Mouse (Mus musculus) macrophage (primary cell): ENCODE measurements around the gene Phldb1. TPM values are rescaled to one million over a fixed set of nuclear protein-coding genes. Genes with fewer than 3 reads are reported as not detected.

Experiments used
- H3K27ac ChIP-seq: fragments of 350-480 bp; formaldehyde crosslinking; 2 replicates; pipeline ENCODE4 v1.9.0; 2021
- H3K36me3 ChIP-seq: fragments of 350-480 bp; formaldehyde crosslinking; 2 replicates; pipeline ENCODE4 v1.9.0; 2021; ENCODE audit errors: inconsistent target
- H3K4me3 ChIP-seq: fragments of 350-480 bp; formaldehyde crosslinking; 2 replicates; pipeline ENCODE4 v1.9.0; 2021; ENCODE audit errors: inconsistent target
- H3K79me2 ChIP-seq: fragments of 350-480 bp; formaldehyde crosslinking; 2 replicates; pipeline ENCODE4 v1.9.0; 2021; ENCODE audit errors: inconsistent target
- WGBS: methylation state at CpG from one replicate; pipeline ENCODE4 v1.1.7; 2026; ENCODE audit warnings: inconsistent platforms; ENCODE audit not compliant: missing documents; 5-methylcytosine and 5-hydroxymethylcytosine counted together
- polyA plus RNA-seq: library from polyadenylated mRNA; stranded (reverse); fragments of 250-400 nt; gene quantifications from 3 replicates; pipeline ENCODE4 v1.2.4, GENCODE M21; 2018; ENCODE audit warnings: inconsistent platforms

Phldb1 gene
- polyA plus RNA-seq, 1 experiment from 2014 or later: 2.4 TPM

DNA sequence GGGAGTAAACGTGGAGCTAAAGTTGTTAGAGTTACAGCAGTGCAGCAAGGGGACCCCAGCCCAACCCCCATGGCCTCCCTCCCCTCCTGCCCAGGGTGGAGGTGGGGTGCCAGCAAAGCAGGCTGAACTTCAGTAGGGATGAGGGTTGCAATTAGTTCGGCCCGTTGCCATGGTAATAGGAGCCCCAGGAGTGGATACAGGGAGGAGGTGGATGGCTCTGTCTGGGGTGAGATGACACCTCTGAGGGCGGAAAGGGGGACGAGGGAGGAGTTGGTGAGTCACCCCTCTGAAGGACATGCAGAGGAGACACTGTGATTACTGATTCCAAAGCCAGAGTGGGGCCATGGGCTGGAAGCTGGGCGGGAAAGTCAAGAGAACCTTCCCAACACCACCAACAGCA, 26.1 kb downstream of the Phldb1 start:
- no peak overlapping the region for H3K4me3 ChIP-seq
- 70% methylated on average over 6 of the region's 6 CpGs for WGBS

GRCm38 (mm10) chr9:44708429-44708765, 26.6 kb downstream of the Phldb1 start:
- no peak overlapping the region for H3K4me3 ChIP-seq
- no peaks in the 10 kb centered on the region for H3K36me3 ChIP-seq
- no peak overlapping the region for H3K27ac ChIP-seq
- WGBS: 3% methylated on average over 13 of the region's 24 CpGs
- no peaks in the 10 kb centered on the region for H3K79me2 ChIP-seq

More for the DNA sequence above, 26.1 kb downstream of the Phldb1 start:
- Histone ChIP-seq H3K36me3 (no peaks in the 10 kb centered on the region), H3K27ac (no peak overlapping the region), H3K79me2 (no peaks in the 10 kb centered on the region)

DNA sequence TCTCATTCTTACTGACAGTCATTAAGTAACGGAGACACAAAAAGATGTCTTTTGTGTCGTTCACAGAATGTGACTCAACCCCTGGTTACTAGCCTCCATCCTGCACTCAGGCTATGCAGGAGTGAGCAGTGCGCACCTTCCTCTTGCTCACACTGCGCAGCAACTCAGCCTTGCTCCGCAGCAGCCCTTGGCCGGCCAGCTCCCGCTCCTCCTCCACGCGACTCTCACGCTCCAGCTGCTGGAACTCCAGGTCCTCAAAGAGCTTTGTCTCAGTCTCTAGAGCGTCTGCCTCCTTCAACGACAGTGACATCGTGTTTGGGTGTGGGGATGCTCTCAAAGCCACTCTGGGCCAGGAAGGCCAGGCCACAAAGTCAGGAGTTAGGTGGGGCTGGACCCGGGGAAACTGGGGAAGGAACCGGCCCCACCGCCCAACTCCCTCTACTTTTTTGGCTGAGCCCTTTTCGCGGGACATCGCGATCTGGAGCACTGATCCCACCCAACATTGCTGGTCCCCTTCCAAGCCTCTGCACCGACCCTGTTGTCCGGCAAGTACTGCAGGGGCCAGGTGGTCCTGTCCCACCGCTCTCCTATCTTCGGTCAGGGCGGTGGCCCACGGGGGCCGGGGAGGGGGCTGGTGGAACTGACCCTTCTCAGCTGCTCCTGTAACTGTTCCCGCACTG, 27.1 kb downstream of the Phldb1 start:
- Histone ChIP-seq H3K27ac (no peak overlapping the region), H3K4me3 (no peak overlapping the region), H3K79me2 (no peaks in the 10 kb centered on the region), H3K36me3 (no peaks in the 10 kb centered on the region)
- 32% methylated on average over 22 of the region's 28 CpGs for WGBS

GRCm38 (mm10) chr9:44699730-44700129, 35.3 kb downstream of the Phldb1 start:
- WGBS: 89% methylated on average over 5 of the region's 5 CpGs
- H3K79me2 ChIP-seq: no peaks in the 10 kb centered on the region
- H3K36me3 ChIP-seq: no peaks in the 10 kb centered on the region
- H3K4me3 ChIP-seq: no peak overlapping the region
- H3K27ac ChIP-seq: no peak overlapping the region

DNA sequence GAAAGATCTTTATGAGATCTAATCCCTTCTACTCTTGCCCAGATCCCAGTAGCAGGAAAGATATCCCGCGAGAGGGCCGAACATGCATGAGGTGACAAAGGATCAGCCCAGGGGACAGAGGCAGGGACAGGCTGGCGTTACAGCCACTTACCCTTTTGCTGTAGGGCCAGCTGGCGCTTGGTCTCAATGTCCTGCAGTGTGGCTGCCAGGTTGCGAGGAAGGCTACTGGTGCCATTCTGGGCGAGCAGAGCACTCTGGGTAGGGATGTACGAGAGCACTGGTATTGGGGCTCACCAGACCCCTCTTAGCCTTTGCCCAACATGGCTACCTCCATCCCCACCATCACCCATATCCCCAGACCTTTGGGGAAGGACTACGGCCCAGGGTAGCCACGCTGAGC, 35.8 kb downstream of the Phldb1 start:
- Histone ChIP-seq H3K4me3 (no peak overlapping the region), H3K36me3 (no peaks in the 10 kb centered on the region), H3K79me2 (no peaks in the 10 kb centered on the region), H3K27ac (no peak overlapping the region)
- WGBS: 93% methylated on average over 10 of the region's 10 CpGs

DNA sequence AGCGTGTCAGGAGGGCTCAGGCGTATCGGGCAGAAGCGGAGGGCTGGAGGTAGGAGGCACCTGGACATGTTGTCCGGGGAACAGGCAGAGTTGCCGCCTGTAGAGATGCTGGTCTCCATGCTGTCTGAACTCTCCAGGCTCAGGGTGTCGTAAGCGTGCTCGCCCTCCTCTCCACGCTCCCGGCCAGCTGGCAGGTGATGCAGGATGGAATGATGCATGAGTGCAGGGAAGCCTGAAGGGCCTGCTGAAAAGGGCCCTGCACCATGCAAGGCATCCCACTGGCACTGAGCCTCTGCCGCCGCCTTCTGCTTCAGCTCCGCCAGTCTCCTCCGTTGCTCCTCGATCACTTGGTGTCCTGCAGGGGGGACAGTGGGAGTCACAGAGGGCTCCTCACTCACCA, 37.1 kb downstream of the Phldb1 start:
- 93% methylated on average over 16 of the region's 16 CpGs for WGBS
- Histone ChIP-seq H3K27ac (no peak overlapping the region), H3K36me3 (no peaks in the 10 kb centered on the region)

DNA sequence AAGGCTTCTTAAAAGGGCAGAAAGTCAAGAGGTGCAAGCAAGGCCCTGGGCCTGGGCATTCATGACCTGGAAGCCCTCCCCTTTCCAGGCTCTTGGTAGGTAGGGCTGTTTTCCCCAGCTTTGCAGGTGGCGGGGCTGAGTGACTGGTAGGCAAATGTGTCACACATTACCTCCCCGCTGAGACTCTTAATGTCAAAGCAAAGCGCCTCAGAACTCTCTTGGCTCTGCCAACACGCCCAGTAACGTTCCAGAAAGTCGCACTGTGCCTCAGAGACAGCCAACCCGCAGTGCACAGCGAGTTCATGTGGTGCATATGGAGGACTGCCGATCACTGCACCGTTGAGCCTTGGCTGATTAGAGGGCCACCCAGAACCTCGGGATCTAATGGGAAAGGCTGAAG, 41.9 kb downstream of the Phldb1 start:
- WGBS: 94% methylated on average over 9 of the region's 11 CpGs
- Histone ChIP-seq H3K36me3 (no peaks in the 10 kb centered on the region), H3K4me3 (no peak overlapping the region), H3K79me2 (no peaks in the 10 kb centered on the region), H3K27ac (no peak overlapping the region)

More for the DNA sequence above, 37.1 kb downstream of the Phldb1 start:
- Histone ChIP-seq H3K79me2 (no peaks in the 10 kb centered on the region), H3K4me3 (no peak overlapping the region)

DNA sequence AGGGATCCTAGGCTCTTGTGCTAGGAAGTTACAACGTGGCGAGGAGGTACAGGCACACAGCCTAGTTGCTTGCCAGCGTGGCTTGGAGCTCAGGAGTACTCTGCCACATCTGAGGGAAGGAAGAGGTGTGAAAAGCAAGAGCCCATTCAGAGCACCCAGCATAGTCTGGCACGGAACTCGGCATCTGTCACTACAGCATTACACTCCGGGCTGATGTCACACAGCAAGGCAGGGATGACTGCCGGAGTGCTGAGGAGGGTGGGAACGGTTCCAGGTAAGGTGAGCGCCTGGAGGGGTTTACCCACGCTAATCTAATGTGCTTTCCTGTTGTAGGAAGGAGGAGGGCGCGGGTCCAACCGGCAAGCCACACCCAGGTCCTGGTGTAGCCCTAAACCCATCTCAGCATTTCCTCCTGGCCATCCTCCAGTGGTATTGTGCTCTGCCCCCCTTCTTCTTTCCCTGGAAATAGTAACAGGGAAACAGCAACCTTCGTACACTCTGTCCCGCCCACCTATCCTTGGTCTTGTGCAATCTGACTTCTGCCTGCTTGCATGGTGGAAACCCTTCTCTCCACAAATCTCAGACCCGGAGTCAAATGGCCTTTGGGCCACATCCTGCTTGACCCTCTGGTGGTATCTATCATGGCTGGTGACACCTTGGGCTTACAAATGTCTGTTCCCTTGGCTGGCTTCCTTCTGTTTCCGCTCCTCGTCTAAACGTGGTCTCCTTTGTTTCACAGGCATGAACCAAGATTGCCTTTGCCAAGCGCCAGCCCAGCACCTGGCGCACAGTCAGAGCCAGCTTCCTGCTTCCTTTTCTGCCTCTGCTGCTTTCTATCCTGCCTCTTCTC, 43.1 kb downstream of the Phldb1 start:
- no peaks in the 10 kb centered on the region for H3K79me2 ChIP-seq
- no peak overlapping the region for H3K4me3 ChIP-seq
- no peak overlapping the region for H3K27ac ChIP-seq
- 46% methylated on average over 21 of the region's 21 CpGs for WGBS
- no peaks in the 10 kb centered on the region for H3K36me3 ChIP-seq

DNA sequence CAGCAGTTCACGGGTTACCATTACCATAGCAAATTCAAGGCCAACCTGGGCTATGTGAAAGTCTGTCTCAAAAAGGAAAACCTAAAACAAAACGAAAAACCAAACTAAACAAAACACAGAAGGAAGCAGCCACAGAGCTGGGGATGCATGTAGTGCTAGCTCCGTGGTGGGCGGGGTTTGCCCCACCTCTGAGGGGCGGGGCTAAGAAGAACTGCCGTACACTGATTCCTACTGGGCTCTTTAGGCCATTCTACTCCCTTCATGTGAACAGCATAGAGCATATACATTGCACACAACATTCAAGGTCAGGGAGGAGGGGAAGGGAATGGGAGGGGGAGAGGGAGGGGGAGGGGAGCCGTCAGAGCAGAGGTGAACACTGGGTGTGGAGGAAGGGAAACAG, 44.4 kb downstream of the Phldb1 start:
- H3K79me2 ChIP-seq: no peaks in the 10 kb centered on the region
- H3K36me3 ChIP-seq: no peaks in the 10 kb centered on the region
- no peak overlapping the region for H3K4me3 ChIP-seq
- H3K27ac ChIP-seq: no peak overlapping the region
- whole genome bisulfite sequencing: 20% methylated on average over 6 of the region's 7 CpGs

DNA sequence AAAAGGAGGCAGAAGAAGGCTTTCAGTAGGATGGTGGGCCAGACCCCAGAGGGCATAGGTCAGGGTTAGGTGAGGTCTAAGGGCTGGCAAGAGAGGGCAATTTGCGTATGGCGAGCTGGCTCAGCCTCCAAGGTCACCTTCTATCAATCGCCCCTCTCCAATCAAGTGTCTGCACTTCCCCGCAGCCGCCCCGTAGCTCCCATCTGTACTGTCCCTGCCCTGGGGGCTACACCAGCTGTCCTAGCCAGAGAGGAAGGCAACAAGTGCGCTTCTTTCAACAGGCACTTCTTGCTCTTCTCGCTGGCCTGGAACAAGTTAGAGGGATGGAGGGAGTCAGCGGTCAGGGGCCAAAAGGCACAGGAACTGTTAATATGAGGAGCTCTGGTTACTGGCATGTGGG, 47.0 kb downstream of the Phldb1 start:
- Histone ChIP-seq H3K79me2 (no peaks in the 10 kb centered on the region), H3K4me3 (no peak overlapping the region), H3K36me3 (no peaks in the 10 kb centered on the region), H3K27ac (no peak overlapping the region)
- WGBS: 96% methylated on average over 9 of the region's 9 CpGs

- Histone ChIP-seq H3K79me2 (no peaks in the 10 kb centered on the region), H3K4me3 (no peak overlapping the region), H3K36me3 (no peaks in the 10 kb centered on the region), H3K27ac (no peak overlapping the region)
- WGBS: 100% methylated on average over 4 of the region's 5 CpGs
These were observed 48.4 kb downstream of the Phldb1 start for GRCm38 (mm10) chr9:44686638-44687037.

- no peak overlapping the region for H3K4me3 ChIP-seq
- no peaks in the 10 kb centered on the region for H3K79me2 ChIP-seq
- H3K27ac ChIP-seq: no peak overlapping the region
- no peaks in the 10 kb centered on the region for H3K36me3 ChIP-seq
- 47% methylated on average over 13 of the region's 14 CpGs for WGBS
These were observed 49.4 kb downstream of the Phldb1 start for GRCm38 (mm10) chr9:44685346-44686330.

DNA sequence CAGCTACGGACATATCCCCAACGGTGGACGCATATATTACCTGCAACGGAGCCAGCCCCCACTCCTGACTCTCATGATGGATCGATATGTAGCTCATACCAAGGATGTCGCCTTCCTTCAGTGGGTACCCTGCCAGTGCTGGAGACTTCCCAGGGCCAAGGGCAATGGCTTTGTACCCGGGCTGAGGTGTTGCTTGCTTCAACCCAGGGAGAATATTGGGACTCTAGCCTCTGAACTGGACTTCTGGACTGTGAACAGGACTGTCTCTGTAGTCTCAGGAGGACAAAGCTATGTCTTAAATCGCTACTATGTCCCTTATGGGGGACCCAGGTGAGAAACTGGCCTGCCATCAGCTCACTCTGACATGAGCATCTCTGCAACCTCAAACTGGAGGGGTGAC, 52.0 kb downstream of the Phldb1 start:
- no peaks in the 10 kb centered on the region for H3K36me3 ChIP-seq
- 88% methylated on average over 8 of the region's 8 CpGs for WGBS
- no peak overlapping the region for H3K4me3 ChIP-seq
- H3K79me2 ChIP-seq: no peaks in the 10 kb centered on the region
- H3K27ac ChIP-seq: no peak overlapping the region

GRCm38 (mm10) chr9:44679565-44679964, 55.4 kb downstream of the Phldb1 start:
- Histone ChIP-seq H3K27ac (no peak overlapping the region), H3K79me2 (no peaks in the 10 kb centered on the region), H3K36me3 (no peaks in the 10 kb centered on the region), H3K4me3 (no peak overlapping the region)
- 88% methylated on average over 5 of the region's 5 CpGs for WGBS
